Mouse (Mus musculus) right cerebral cortex, postnatal 25 days (tissue): ENCODE data around the gene Nes.
A peak's percentile ranks its signal among the peaks of the same experiment; 100 is the strongest.

ENCODE experiments used
- DNase-seq: peaks from one replicate; pipeline ENCODE4 v3.0.0; 2022

Gene Nes

DNA sequence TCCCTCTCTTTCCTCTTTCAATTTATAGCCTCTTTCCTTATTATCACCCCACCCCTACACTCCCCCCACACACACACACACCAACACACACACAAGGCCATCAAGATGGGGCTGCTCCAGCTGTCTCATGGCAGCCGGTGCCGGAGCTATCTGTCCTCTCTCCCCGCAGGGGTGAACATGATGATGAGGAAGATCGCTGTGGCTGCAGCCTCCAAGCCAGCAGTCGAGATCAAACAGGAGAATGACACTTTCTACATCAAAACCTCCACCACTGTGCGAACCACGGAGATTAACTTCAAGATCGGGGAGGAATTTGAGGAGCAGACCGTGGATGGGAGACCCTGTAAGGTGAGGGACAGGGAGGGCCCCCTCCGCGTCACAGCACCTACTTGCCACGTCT lies 18.9 kb upstream of the Nes start:
- DNase-seq: no peak

DNA sequence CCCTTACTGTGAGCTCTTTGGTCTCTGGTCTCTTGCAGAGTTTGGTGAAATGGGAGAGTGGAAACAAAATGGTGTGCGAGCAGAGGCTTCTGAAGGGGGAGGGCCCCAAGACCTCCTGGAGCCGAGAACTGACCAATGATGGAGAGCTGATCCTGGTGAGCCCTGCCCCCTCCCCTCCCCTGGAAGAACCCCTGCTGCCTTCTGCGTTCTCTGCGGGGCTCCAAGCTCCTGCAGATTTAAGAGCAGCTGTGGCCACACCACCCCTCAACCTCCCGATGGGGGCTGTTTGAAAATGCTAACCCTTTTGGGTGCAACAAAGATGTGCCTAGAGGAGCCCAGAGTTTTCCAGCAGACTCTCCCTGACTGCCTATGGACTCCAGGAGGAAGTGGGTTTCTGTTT lies 18.4 kb upstream of the Nes start:
- DNase-seq: no peak

GRCm38 (mm10) chr3:87958056-87958455 lies 12.8 kb upstream of the Nes start:
- no peak for DNase-seq

DNA sequence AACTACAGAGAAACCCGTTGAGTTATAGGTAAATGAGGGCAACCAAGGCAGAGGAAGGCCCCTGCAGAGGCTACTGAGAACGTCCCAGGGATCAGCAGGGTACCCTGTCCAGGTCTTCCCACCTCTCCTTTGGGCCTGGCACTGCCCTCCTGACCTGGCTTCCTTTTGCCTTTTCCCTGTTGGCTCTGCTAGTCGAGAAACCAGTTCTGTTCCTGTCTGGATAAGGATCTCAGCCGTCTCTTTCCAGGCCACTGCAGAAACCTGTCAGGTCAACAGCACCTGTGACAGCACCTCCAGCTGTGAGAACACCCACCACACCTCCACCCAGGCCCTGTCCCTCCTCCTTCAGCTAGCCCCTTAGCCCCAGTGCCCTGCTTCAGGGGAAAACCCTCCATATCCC lies 12.4 kb upstream of the Nes start:
- DNase-seq: no peak

- DNase-seq: no peak
Measured at GRCm38 (mm10) chr3:87958967-87959366, 11.9 kb upstream of the Nes start.

DNA sequence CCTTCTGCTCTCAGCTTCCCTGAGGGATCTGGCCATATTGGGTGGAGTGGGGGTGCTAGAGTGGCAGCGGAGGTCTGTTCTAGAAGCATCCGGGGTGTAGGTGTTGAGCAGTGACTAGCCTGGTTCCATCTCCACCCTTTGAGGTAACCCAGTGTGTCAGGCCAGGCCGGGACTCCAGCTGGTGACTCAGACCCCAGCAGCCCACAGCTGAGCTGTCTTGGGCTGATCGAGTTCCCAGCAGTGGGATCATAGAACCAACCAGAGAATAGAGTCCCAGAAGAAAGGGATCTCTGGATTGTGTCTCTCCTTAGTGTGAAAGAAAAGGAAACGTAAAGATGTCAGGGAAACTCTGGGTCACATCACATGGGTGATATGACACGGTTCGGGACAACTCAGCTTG lies 11.5 kb upstream of the Nes start:
- DNase-seq: no peak

DNA sequence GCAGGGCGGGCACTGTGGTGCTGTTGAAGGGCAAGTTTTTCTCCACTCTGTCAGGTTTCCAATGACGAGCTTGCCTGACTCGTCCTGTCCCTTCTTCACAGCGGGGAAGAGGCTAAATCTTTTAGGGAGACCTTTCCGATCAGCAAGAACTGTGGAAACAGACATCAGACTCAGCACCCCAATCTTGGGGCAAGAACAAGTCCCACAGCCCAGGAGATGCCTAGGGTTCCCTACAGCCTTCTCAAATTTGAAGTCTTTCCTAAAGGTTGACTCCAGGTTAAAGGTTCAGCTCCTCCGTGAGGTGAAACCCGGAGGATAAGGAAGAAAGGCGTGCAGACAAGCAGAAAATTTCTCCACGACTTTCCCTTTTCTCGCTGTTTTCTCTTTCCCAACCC lies 10.7 kb upstream of the Nes start:
- DNase-seq: no peak

DNA sequence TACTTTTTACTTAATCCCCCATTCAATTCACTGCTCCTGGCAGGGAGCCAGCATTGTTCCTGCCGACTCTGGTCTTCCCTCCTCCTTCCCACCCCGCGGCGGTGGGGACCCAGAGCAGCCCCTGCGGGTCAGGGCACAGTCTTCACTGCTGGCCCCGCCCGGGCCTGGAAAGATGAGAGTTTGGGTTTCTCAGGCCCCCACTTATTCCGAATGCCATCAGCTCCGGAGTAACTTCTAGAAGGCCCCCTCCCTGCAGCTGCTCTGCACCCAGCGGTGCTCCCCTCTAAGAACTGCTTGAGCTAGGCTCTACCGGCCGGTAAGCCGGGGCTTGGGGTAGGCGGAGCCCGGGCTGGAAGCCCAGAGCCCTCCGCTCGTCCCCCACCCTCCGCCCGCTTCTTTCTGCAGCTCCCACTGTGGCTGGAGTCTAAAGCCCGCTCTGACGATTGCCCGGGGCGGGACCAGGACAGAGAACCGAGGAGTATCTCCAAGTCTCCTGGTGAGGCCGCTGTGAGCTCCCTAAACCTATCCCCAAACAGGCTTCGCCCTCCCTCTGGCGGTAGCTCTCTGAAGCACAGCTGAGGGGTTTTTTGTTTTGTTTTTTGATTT lies 10.2 kb upstream of the Nes start:
- DNase-seq: peak; percentile 73

GRCm38 (mm10) chr3:87970184-87970938 lies 517 bp upstream of the Nes start:
- DNase-seq: no peak

DNA sequence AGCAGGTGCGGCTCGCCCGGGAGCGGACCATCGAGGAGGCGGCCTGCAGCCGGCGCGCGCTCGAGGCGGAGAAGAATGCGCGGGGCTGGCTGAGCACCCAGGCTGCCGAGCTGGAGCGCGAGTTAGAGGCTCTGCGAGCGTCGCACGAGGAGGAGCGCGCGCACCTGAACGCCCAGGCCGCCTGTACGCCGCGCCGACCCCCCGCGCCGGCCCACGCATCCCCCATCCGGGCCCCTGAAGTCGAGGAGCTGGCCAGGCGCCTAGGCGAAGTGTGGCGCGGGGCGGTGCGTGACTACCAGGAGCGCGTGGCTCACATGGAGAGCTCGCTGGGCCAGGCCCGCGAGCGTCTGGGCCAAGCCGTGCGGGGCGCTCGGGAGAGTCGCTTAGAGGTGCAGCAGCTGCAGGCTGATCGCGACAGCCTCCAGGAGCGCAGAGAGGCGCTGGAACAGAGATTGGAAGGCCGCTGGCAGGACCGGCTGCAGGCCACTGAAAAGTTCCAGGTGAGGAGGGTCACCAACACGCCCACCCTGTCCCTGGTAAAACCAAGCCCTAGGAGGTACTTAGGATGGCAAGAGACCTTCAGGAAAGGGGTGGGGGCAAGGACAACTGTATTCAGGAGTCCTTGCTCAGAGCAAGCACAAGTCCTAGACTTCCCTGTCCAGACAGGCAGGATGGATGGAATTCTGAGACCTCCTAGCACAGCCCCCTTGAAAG lies 768 bp downstream of the Nes start:
- no peak for DNase-seq

- no peak for DNase-seq
Measured at GRCm38 (mm10) chr3:87972203-87972664, 1.4 kb downstream of the Nes start.

GRCm38 (mm10) chr3:87972776-87973175 lies 1.9 kb downstream of the Nes start:
- DNase-seq: no peak

GRCm38 (mm10) chr3:87973593-87974380 lies 2.9 kb downstream of the Nes start:
- DNase-seq: no peak

DNA sequence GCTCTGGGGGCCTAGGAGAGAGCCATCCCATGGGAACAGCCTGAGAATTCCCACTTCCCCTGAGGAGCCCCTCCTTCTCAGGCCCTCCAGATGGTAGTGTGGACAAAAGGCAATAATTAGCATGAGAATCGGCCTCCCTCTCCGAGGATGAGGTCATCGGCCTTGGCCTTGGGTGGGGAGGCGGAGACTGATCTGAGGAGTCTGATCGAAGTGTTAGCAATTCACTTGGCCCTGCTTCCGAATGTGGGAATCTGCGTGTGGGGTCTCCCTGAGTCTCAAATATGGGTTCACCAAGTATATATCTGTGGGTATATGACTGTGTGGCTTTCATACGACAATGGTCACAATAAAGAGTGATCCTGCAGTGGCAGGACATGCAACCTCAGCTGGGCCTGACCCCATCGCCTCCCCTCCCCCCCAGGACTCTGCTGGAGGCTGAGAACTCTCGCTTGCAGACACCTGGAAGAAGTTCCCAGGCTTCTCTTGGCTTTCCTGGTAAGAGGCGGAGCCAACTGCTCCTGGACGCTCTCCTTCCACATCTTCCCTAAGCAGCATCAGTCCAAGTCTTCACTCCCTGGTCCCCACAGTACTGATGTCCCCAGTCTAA lies 3.6 kb downstream of the Nes start:
- DNase-seq: no peak

DNA sequence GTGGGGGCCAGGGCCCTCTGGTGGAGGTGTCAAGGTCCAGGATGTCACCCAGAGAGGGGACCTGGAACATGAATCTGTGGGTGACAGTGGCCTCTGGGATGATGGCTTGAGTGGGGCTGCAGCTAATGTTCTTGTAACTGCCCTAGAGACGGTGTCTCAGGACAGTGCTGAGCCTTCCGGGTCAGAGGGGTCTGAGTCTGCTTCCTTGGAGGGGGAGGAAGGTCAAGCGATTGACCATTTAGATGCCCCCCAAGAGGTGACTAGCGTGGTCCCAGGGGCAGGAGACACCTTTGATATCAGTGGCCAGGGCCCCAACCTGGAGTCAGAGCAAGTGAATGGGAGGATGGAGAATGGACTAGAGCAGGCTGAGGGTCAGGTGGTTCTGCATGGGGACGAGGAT lies 8.6 kb downstream of the Nes start:
- no peak for DNase-seq

GRCm38 (mm10) chr3:87980085-87980484 lies 9.2 kb downstream of the Nes start:
- DNase-seq: no peak

DNA sequence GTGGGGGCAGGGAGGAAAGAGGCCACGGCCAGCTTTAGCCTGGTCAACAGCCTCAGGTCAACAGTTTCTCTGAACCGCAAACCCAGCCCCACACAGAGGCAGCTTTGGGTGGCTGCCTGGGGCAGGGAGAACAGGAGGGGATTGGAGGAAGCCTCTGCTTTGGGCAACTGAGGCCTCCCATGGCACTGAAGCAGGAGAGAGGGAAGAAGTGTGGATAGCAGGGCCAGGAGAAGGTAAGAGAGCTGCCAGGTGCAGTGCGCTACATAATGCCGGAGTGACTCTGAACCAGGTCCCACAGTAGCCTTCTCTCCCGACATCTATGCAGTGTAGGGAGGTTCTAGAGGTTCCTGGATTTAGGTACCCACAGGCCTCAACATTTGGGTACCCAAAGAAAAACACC lies 9.8 kb downstream of the Nes start:
- DNase-seq: no peak

GRCm38 (mm10) chr3:87981214-87981760 lies 10.4 kb downstream of the Nes start:
- no peak for DNase-seq

DNA sequence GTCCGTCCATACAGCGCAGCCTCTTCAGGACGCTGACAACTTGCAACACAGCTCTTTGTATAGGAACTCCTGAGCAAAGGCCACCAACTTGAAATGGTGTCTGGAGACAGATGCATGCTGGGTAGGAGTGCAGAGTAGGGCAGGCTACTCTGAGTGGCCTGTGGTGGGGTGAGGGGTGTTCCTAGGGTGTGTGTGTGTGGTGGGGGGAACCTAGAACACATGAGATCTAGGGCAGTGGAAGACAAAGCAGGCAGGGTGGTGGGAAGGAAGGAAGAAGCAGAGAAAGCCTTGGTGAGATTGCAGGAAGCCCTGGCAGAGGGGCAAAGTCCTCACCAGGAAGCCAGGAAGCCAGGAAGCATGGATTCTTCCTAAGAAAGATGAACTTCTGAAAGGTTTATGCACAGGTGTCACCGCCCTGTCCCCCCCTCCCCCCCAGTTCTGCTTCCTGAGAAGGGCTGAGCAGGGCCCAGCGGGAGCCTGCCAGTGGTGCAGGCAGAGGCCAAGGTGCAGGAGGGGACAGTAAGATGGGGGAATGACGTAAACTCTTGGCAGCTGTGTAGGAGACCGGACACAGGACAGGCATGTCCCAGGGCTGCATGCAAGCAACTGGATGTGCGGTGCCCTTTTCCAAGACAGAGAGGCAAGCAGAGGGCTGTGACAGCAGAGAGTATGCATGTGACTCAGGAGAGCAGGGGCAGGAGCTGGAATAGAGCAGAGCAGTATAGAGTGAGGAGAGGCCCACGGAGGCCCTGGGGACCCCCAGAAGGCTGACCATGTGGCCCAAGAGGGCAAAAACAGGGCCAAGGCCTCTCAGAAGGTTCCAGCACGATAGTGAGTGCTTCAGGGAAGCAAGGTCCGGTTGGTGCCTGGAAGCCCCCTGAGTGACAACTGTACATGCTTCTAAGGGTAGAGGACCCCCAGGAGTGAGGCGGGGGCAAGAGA lies 11.3 kb downstream of the Nes start:
- no peak for DNase-seq

- DNase-seq: no peak
Measured at GRCm38 (mm10) chr3:87982836-87983601, 12.1 kb downstream of the Nes start.

- DNase-seq: no peak
Measured at GRCm38 (mm10) chr3:87983627-87984026, 12.7 kb downstream of the Nes start.
